Mouse (Mus musculus): ENCODE measurements around the gene Dph1. TPM values are rescaled to one million over a fixed set of nuclear protein-coding genes. Genes with fewer than 3 reads are reported as not detected.
A peak's percentile ranks its signal among the peaks of the same experiment; 100 is the strongest.

Gene Dph1
- polyA plus RNA-seq, 1 experiment from 2014 or later = 20.4 TPM

DNA sequence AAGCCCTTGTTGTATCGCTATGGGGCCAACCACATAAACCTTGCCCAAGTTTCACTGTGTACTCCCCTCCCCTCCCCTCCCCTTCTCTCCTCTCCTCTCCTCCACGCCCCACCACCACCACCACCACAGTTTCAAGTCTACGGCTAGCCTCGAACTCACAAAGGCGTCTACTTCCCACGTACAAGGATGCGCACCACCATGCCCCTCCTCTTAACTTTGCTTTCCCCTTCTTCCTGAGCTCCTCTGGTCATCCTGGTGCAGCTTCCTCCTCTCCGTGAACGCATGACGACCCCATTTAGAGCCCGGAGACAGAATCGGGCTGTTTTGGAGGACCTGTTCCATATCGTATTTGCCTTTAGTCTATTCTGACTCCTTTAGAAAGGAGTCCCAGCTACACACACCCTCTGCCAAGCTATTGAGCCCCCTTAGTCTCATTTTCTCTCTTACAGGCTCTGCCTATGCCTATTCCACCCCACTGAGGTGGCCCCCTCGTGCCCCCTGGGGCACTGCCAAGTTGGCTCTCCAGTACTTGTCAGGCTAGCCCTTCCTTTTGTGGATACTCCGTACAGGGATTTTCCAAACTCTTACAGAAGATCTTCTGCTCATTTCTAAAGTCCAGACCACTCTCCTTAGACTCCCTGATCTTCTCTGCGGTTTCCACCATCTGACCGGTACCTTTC lies 19.7 kb downstream of the Dph1 start:
- H3K9ac ChIP-seq = no peak overlapping the region
- no peaks in the 10 kb centered on the region; the same call in 1 of the 2 replicates for H3K36me3 ChIP-seq
- no peak for ATAC-seq (ENCODE audit: borderline replicate concordance, extremely low read depth, low FRiP score, low TSS enrichment)
- 14% methylated on average over 17 of the region's 17 CpGs for whole genome bisulfite sequencing
- H3K4me2 ChIP-seq = peak overlapping the region; percentile 92
- peaks cover 70% of the 10 kb centered on the region for H3K4me1 ChIP-seq
- no peak overlapping the region for H3K27ac ChIP-seq
- peaks cover 74% of the 10 kb centered on the region for H3K27me3 ChIP-seq
- no peaks in the 10 kb centered on the region for H3K9me3 ChIP-seq
- 0 out of 2 replicates have a peak overlapping the region, but pooled peaks have one; percentile 62 for H3K4me3 ChIP-seq

GRCm38 (mm10) chr11:75170136-75170751 lies 20.8 kb downstream of the Dph1 start:
- H3K27ac ChIP-seq = peak overlapping the region; percentile 89
- under 1% methylated on average over 38 of the region's 38 CpGs for WGBS
- H3K9ac ChIP-seq = no peak overlapping the region
- peak overlapping the region; percentile 90 for H3K4me2 ChIP-seq
- no peaks in the 10 kb centered on the region for H3K9me3 ChIP-seq
- no peaks in the 10 kb centered on the region; the same call in 1 of the 2 replicates for H3K36me3 ChIP-seq
- H3K4me3 ChIP-seq = peak overlapping the region; percentile 63
- H3K4me1 ChIP-seq = peaks cover 80% of the 10 kb centered on the region
- H3K27me3 ChIP-seq = peaks cover 85% of the 10 kb centered on the region
- ATAC-seq (ENCODE audit: borderline replicate concordance, extremely low read depth, low FRiP score, low TSS enrichment) = peak; percentile 36

GRCm38 (mm10) chr11:75169405-75170080 lies 21.5 kb downstream of the Dph1 start, which contains the start of gene Hic1:
TSS of gene Hic1 (minus strand) at chr11:75169519.
- Histone ChIP-seq H3K36me3 (no peaks in the 10 kb centered on the region; the same call in 1 of the 2 replicates), H3K27ac (peak within 1 kb of the TSS; percentile 89), H3K4me1 (peaks cover 87% of the 10 kb centered on the region), H3K4me2 (peak within 1 kb of the TSS; percentile 90), H3K27me3 (peaks cover 92% of the 10 kb centered on the region), H3K4me3 (peak within 1 kb of the TSS; percentile 63), H3K9me3 (no peaks in the 10 kb centered on the region), H3K9ac (peak within 1 kb of the TSS; percentile 71)
- ATAC-seq (ENCODE audit: borderline replicate concordance, extremely low read depth, low FRiP score, low TSS enrichment) = no peak
- WGBS = 1% methylated on average over 23 of the region's 23 CpGs

DNA sequence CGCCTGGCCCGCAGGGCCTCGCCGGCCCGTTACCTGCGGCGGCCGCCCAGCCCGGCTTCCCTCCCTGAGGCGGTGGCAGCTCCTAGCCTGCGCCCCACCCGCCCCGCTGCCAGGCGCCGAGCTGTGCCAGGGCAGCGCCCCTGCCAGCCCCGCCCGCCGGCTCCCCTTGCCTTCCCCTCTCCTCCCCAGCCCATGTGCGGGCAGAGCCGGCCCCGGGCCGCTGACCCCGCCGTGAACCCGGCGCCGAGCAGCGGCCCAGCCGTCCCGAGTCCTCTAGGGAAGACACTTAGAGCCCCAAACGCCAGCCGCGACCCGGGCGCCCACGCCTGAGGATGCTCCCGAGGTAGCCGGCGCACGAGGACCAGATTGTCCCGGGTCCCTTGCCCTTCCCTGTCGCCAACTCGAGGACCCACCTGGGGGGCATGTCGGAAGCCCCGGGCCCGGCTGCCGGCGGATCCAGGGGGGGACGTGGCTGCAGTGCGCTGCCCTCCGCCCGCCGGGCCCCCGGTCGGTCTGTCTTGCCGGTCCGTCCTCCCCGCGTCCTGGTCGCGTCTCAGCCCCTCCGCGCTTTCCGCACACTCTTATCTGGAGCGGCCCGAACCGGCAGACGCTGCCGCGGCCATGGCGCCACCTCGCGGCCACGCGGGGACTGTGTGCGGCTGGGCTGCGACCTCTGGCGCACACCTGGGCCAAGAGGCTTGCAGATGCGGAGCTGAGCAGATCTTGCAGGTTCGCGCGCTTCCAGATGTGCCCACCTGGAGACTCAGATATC lies 22.3 kb downstream of the Dph1 start:
- peak overlapping the region; percentile 90 for H3K4me2 ChIP-seq
- peaks cover 90% of the 10 kb centered on the region for H3K4me1 ChIP-seq
- peaks cover 4% of the 10 kb centered on the region; the same call in 1 of the 2 replicates for H3K36me3 ChIP-seq
- H3K27ac ChIP-seq = peak overlapping the region; percentile 89
- WGBS = under 1% methylated on average over 79 of the region's 83 CpGs
- peak overlapping the region; percentile 71 for H3K9ac ChIP-seq
- H3K27me3 ChIP-seq = peaks cover 97% of the 10 kb centered on the region
- peak; percentile 36 for ATAC-seq (ENCODE audit: borderline replicate concordance, extremely low read depth, low FRiP score, low TSS enrichment)
- peak overlapping the region; percentile 63 for H3K4me3 ChIP-seq
- no peaks in the 10 kb centered on the region for H3K9me3 ChIP-seq

- peak overlapping the region; percentile 71 for H3K9ac ChIP-seq
- H3K4me2 ChIP-seq = peak overlapping the region; percentile 90
- H3K9me3 ChIP-seq = no peaks in the 10 kb centered on the region
- ATAC-seq (ENCODE audit: borderline replicate concordance, extremely low read depth, low FRiP score, low TSS enrichment) = no peak
- 4% methylated on average over 40 of the region's 63 CpGs for whole genome bisulfite sequencing
- peaks cover 90% of the 10 kb centered on the region for H3K27me3 ChIP-seq
- peak overlapping the region; percentile 89 for H3K27ac ChIP-seq
- H3K4me3 ChIP-seq = peak overlapping the region; percentile 63
- peaks cover 90% of the 10 kb centered on the region for H3K4me1 ChIP-seq
- peaks cover 10% of the 10 kb centered on the region for H3K36me3 ChIP-seq
These were observed 23.1 kb downstream of the Dph1 start for GRCm38 (mm10) chr11:75167643-75168589.

DNA sequence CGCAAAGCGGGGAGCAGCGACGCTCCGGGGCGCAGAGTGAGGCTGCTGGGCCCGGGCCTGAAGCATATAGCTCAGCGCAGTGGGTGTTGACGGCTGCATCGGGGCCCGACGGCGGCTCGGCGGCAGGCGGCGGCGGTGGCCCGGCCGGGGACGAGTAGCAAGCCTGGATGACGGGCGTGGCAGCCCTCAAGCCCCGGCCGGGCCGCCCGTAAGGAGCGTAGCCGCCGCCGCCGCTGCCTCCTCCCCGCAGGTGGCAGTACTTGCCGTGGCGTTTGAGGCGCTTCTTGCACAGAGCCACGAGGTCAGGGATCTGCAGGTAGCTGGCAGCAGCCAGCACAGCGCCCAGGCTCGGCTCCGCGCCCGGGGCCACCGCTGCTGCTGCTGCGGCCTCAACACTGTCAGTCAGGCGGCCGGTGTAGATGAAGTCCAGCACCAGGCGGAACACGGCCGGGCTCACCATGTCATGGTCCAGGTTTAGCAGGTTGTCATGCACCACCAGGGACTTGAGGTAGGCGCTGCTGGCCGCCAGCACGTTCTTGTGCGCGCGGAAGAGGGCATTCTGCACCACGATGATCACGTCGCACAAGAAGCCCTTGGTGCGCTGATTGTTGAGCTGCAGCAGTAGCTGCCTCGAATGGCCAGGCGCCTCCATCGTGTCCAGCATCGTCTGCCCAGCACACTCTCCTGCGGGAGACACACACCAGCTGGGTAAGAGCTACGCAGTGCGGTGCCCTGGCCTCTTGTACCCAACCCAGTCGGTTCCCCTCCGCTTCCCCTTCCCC lies 24.0 kb downstream of the Dph1 start:
- ATAC-seq (ENCODE audit: borderline replicate concordance, extremely low read depth, low FRiP score, low TSS enrichment) = no peak
- peak overlapping the region; percentile 89 for H3K27ac ChIP-seq
- H3K9me3 ChIP-seq = no peaks in the 10 kb centered on the region
- H3K4me2 ChIP-seq = peak overlapping the region; percentile 90
- WGBS = 4% methylated on average over 68 of the region's 68 CpGs
- H3K4me3 ChIP-seq = peak overlapping the region; percentile 63
- H3K4me1 ChIP-seq = peaks cover 90% of the 10 kb centered on the region
- H3K27me3 ChIP-seq = peaks cover 81% of the 10 kb centered on the region
- H3K36me3 ChIP-seq = peaks cover 14% of the 10 kb centered on the region
- peak overlapping the region; percentile 71 for H3K9ac ChIP-seq

- Histone ChIP-seq H3K9ac (peak overlapping the region; percentile 71), H3K27me3 (peaks cover 74% of the 10 kb centered on the region), H3K4me1 (peaks cover 91% of the 10 kb centered on the region), H3K27ac (peak overlapping the region; percentile 89), H3K36me3 (peaks cover 14% of the 10 kb centered on the region), H3K9me3 (no peaks in the 10 kb centered on the region), H3K4me3 (peak overlapping the region; percentile 63), H3K4me2 (peak overlapping the region; percentile 90)
- WGBS = 9% methylated on average over 55 of the region's 55 CpGs
- no peak for ATAC-seq (ENCODE audit: borderline replicate concordance, extremely low read depth, low FRiP score, low TSS enrichment)
These were observed 24.7 kb downstream of the Dph1 start for GRCm38 (mm10) chr11:75166193-75166842.

- WGBS = 14% methylated on average over 54 of the region's 54 CpGs
- Histone ChIP-seq H3K4me2 (peak overlapping the region; percentile 90), H3K9ac (peak overlapping the region; percentile 71), H3K27me3 (peaks cover 67% of the 10 kb centered on the region), H3K4me3 (peak overlapping the region; percentile 63), H3K27ac (peak overlapping the region; percentile 89), H3K36me3 (peaks cover 17% of the 10 kb centered on the region), H3K4me1 (peaks cover 93% of the 10 kb centered on the region), H3K9me3 (no peaks in the 10 kb centered on the region)
- ATAC-seq (ENCODE audit: borderline replicate concordance, extremely low read depth, low FRiP score, low TSS enrichment) = no peak
These were observed 25.4 kb downstream of the Dph1 start for GRCm38 (mm10) chr11:75165441-75166192.

GRCm38 (mm10) chr11:75164750-75165149 lies 26.3 kb downstream of the Dph1 start:
- peak overlapping the region; percentile 71 for H3K9ac ChIP-seq
- H3K36me3 ChIP-seq = peaks cover 26% of the 10 kb centered on the region

More at GRCm38 (mm10) chr11:75164750-75165149, 26.3 kb downstream of the Dph1 start:
- Histone ChIP-seq H3K9me3 (no peaks in the 10 kb centered on the region), H3K27ac (peak overlapping the region; percentile 89; the same call in 1 of the 2 replicates), H3K4me1 (peaks cover 91% of the 10 kb centered on the region), H3K4me3 (peak overlapping the region; percentile 63), H3K4me2 (peak overlapping the region; percentile 90), H3K27me3 (peaks cover 58% of the 10 kb centered on the region)
- 25% methylated on average over 15 of the region's 15 CpGs for WGBS
- no peak for ATAC-seq (ENCODE audit: borderline replicate concordance, extremely low read depth, low FRiP score, low TSS enrichment)

All from lung, embryonic 15.5 days (tissue).